Mouse (Mus musculus): ENCODE data around the gene Tm9sf4. TPM values are rescaled to one million over a fixed set of nuclear protein-coding genes. Genes with fewer than 3 reads are reported as not detected.
A peak's percentile ranks its signal among the peaks of the same experiment; 100 is the strongest.

The Tm9sf4 gene
- 71.1 and 99.4 TPM in 2 replicates for polyA plus RNA-seq (2014; fragmentation: Nextera tagmentation; extraction: Ambion mirVana)

- 12% methylated on average over 34 of the region's 34 CpGs for WGBS
- H3K9me3 ChIP-seq (ENCODE audit: control insufficient read depth, low read length), result no peaks in the 10 kb centered on the region
- peak within 1 kb of the TSS; percentile 89 for H3K4me3 ChIP-seq (ENCODE audit: low read length)
- H3K4me1 ChIP-seq (ENCODE audit: control insufficient read depth, insufficient read depth, low read length), result peaks cover 11% of the 10 kb centered on the region
- H3K4me2 ChIP-seq (replicated peaks; ENCODE audit: low read depth, low read length), result peak within 1 kb of the TSS; percentile 73
- peak within 1 kb of the TSS; percentile 95 for H3K27ac ChIP-seq (ENCODE audit: low read depth, low read length)
- peak within 1 kb of the TSS; percentile 87 for H3K9ac ChIP-seq (ENCODE audit: low read depth, low read length)
- H3K36me3 ChIP-seq (ENCODE audit: control insufficient read depth, insufficient read depth, low read length), result peaks cover 4% of the 10 kb centered on the region; the same call in 1 of the 2 replicates
- peak; percentile 91 for ATAC-seq (ENCODE audit: low FRiP score, low TSS enrichment)
- no peaks in the 10 kb centered on the region for H3K27me3 ChIP-seq (ENCODE audit: control insufficient read depth, insufficient read depth, low read length)
Observed at GRCm38 (mm10) chr2:153160844-153161683, at the start of gene Tm9sf4. TSS of gene Tm9sf4 (plus strand) at chr2:153161303.

DNA sequence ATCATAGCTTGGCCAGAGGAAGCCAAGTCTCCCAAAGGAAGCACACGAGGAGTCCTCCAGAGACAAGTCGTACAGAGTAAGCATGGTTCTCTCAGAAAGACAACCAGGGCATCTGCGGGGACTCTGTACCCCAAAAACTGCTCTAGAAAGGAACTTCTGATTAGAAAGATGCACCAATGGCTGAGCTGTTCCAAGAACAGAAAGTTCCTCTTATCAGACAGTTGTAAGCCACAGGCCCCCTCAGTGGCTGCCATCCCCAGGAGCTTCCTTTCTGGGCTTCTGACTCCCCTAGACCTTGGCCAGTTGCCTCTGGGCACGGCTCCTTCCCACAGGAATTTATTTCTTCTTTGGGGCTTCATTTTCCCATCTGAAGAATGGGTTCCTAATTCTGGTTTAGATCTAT lies 45.4 kb upstream of the Tm9sf4 start:
- ATAC-seq (ENCODE audit: low FRiP score, low TSS enrichment), result no peak

GRCm38 (mm10) chr2:153117051-153117486 lies 44.0 kb upstream of the Tm9sf4 start:
- Histone ChIP-seq H3K9ac (ENCODE audit: low read depth, low read length) (no peak overlapping the region), H3K9me3 (ENCODE audit: control insufficient read depth, low read length) (no peaks in the 10 kb centered on the region), H3K27ac (ENCODE audit: low read depth, low read length) (no peak overlapping the region), H3K36me3 (ENCODE audit: control insufficient read depth, insufficient read depth, low read length) (no peaks in the 10 kb centered on the region), H3K27me3 (ENCODE audit: control insufficient read depth, insufficient read depth, low read length) (no peaks in the 10 kb centered on the region), H3K4me3 (ENCODE audit: low read length) (no peak overlapping the region), H3K4me2 (replicated peaks; ENCODE audit: low read depth, low read length) (no peak overlapping the region), H3K4me1 (ENCODE audit: control insufficient read depth, insufficient read depth, low read length) (no peaks in the 10 kb centered on the region)
- no peak for ATAC-seq (ENCODE audit: low FRiP score, low TSS enrichment)
- WGBS, result 84% methylated on average over 7 of the region's 7 CpGs

More for the DNA sequence above, 45.4 kb upstream of the Tm9sf4 start:
- H3K4me3 ChIP-seq (ENCODE audit: low read length), result no peak overlapping the region
- 0 out of 2 replicates have a peak, but pooled peaks cover 1% of the 10 kb centered on the region for H3K27me3 ChIP-seq (ENCODE audit: control insufficient read depth, insufficient read depth, low read length)
- no peaks in the 10 kb centered on the region for H3K4me1 ChIP-seq (ENCODE audit: control insufficient read depth, insufficient read depth, low read length)
- WGBS, result 87% methylated on average over 4 of the region's 4 CpGs
- no peak overlapping the region for H3K4me2 ChIP-seq (replicated peaks; ENCODE audit: low read depth, low read length)
- H3K9me3 ChIP-seq (ENCODE audit: control insufficient read depth, low read length), result no peaks in the 10 kb centered on the region
- H3K27ac ChIP-seq (ENCODE audit: low read depth, low read length), result no peak overlapping the region
- H3K9ac ChIP-seq (ENCODE audit: low read depth, low read length), result no peak overlapping the region
- no peaks in the 10 kb centered on the region for H3K36me3 ChIP-seq (ENCODE audit: control insufficient read depth, insufficient read depth, low read length)

GRCm38 (mm10) chr2:153119488-153119887 lies 41.6 kb upstream of the Tm9sf4 start:
- no peak for ATAC-seq (ENCODE audit: low FRiP score, low TSS enrichment)
- Histone ChIP-seq H3K9ac (ENCODE audit: low read depth, low read length) (no peak overlapping the region), H3K4me3 (ENCODE audit: low read length) (no peak overlapping the region), H3K9me3 (ENCODE audit: control insufficient read depth, low read length) (no peaks in the 10 kb centered on the region), H3K4me1 (ENCODE audit: control insufficient read depth, insufficient read depth, low read length) (no peaks in the 10 kb centered on the region), H3K27me3 (ENCODE audit: control insufficient read depth, insufficient read depth, low read length) (no peaks in the 10 kb centered on the region), H3K4me2 (replicated peaks; ENCODE audit: low read depth, low read length) (no peak overlapping the region), H3K27ac (ENCODE audit: low read depth, low read length) (no peak overlapping the region), H3K36me3 (ENCODE audit: control insufficient read depth, insufficient read depth, low read length) (no peaks in the 10 kb centered on the region)
- WGBS, result 87% methylated on average over 6 of the region's 6 CpGs

GRCm38 (mm10) chr2:153120126-153120525 lies 41.0 kb upstream of the Tm9sf4 start:
- Histone ChIP-seq H3K9ac (ENCODE audit: low read depth, low read length) (no peak overlapping the region), H3K4me1 (ENCODE audit: control insufficient read depth, insufficient read depth, low read length) (no peaks in the 10 kb centered on the region), H3K4me2 (replicated peaks; ENCODE audit: low read depth, low read length) (no peak overlapping the region), H3K27me3 (ENCODE audit: control insufficient read depth, insufficient read depth, low read length) (no peaks in the 10 kb centered on the region), H3K9me3 (ENCODE audit: control insufficient read depth, low read length) (no peaks in the 10 kb centered on the region), H3K27ac (ENCODE audit: low read depth, low read length) (no peak overlapping the region), H3K36me3 (ENCODE audit: control insufficient read depth, insufficient read depth, low read length) (no peaks in the 10 kb centered on the region), H3K4me3 (ENCODE audit: low read length) (no peak overlapping the region)
- no peak for ATAC-seq (ENCODE audit: low FRiP score, low TSS enrichment)
- 70% methylated on average over 8 of the region's 8 CpGs for WGBS

- 75% methylated on average over 8 of the region's 8 CpGs for WGBS
- no peak overlapping the region for H3K9ac ChIP-seq (ENCODE audit: low read depth, low read length)
- H3K27ac ChIP-seq (ENCODE audit: low read depth, low read length), result no peak overlapping the region
- H3K4me2 ChIP-seq (replicated peaks; ENCODE audit: low read depth, low read length), result no peak overlapping the region
- no peaks in the 10 kb centered on the region for H3K9me3 ChIP-seq (ENCODE audit: control insufficient read depth, low read length)
- ATAC-seq (ENCODE audit: low FRiP score, low TSS enrichment), result no peak
- H3K36me3 ChIP-seq (ENCODE audit: control insufficient read depth, insufficient read depth, low read length), result no peaks in the 10 kb centered on the region
- H3K4me3 ChIP-seq (ENCODE audit: low read length), result no peak overlapping the region
- H3K4me1 ChIP-seq (ENCODE audit: control insufficient read depth, insufficient read depth, low read length), result no peaks in the 10 kb centered on the region
- no peaks in the 10 kb centered on the region for H3K27me3 ChIP-seq (ENCODE audit: control insufficient read depth, insufficient read depth, low read length)
Observed at GRCm38 (mm10) chr2:153121821-153122615, 39.1 kb upstream of the Tm9sf4 start.

DNA sequence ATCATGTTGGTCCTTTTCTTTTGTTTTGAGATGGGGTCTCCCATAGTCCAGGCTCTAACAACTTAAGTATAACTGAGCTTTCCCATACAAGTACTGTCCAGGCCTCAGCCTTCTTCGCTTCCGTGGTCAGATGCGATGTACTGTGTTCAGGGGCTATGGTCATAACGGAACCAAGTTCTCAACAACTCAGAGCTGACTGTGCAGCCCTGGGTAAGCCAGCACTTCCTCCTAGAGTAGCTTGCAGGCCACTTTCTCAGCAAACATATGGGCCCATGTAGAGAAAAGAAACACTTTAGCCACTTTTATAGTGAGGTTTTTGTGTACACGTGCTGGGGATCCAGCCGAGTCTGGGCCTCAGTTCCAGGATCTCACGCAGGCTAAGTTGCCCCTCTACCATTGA lies 38.4 kb upstream of the Tm9sf4 start:
- Histone ChIP-seq H3K27me3 (ENCODE audit: control insufficient read depth, insufficient read depth, low read length) (no peaks in the 10 kb centered on the region), H3K4me2 (replicated peaks; ENCODE audit: low read depth, low read length) (no peak overlapping the region), H3K4me3 (ENCODE audit: low read length) (no peak overlapping the region), H3K9ac (ENCODE audit: low read depth, low read length) (no peak overlapping the region), H3K27ac (ENCODE audit: low read depth, low read length) (no peak overlapping the region), H3K9me3 (ENCODE audit: control insufficient read depth, low read length) (no peaks in the 10 kb centered on the region), H3K36me3 (ENCODE audit: control insufficient read depth, insufficient read depth, low read length) (no peaks in the 10 kb centered on the region), H3K4me1 (ENCODE audit: control insufficient read depth, insufficient read depth, low read length) (no peaks in the 10 kb centered on the region)
- WGBS, result 89% methylated on average over 7 of the region's 7 CpGs
- ATAC-seq (ENCODE audit: low FRiP score, low TSS enrichment), result no peak

DNA sequence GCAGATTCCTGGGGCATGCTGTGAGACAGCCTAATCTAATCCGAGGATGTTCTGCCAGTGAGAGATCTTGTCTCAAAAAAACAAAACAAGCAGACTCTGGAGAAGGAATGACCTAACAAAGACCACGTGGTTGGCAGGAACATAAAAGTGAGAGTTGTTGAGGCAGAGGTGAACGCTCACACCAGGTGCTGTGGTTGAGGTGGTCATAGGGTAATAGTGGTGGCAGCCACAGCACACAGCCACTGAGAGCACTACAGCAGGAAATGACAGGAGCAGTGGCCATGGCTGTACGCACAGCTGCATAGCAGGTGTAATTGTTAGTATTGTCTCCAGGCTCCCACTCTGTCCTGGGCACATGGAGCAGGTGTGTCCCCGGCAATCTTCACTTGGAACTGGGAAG lies 35.2 kb upstream of the Tm9sf4 start:
- no peak for ATAC-seq (ENCODE audit: low FRiP score, low TSS enrichment)
- WGBS, result 52% methylated on average over 5 of the region's 5 CpGs
- Histone ChIP-seq H3K4me2 (replicated peaks; ENCODE audit: low read depth, low read length) (no peak overlapping the region), H3K9me3 (ENCODE audit: control insufficient read depth, low read length) (no peaks in the 10 kb centered on the region), H3K4me1 (ENCODE audit: control insufficient read depth, insufficient read depth, low read length) (no peaks in the 10 kb centered on the region), H3K27ac (ENCODE audit: low read depth, low read length) (no peak overlapping the region), H3K36me3 (ENCODE audit: control insufficient read depth, insufficient read depth, low read length) (no peaks in the 10 kb centered on the region), H3K27me3 (ENCODE audit: control insufficient read depth, insufficient read depth, low read length) (no peaks in the 10 kb centered on the region), H3K9ac (ENCODE audit: low read depth, low read length) (no peak overlapping the region), H3K4me3 (ENCODE audit: low read length) (no peak overlapping the region)

DNA sequence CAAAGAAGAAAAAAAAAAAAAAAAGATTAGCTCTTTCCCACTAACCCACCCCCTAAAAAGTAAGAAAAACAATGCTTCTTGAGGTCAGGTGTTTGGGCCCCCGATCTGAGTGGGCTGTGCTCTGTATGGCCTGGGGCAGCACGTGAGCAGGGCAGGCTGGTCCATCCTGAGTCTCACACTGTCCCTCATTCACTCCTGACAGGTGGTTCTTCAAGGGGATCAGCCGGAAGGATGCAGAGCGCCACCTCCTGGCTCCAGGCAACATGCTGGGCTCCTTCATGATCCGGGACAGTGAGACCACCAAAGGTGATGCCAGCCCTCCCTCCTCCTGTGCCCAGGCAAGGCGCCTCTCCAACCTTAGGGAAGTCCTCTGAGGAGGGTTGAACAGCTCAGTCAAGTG lies 30.1 kb upstream of the Tm9sf4 start:
- ATAC-seq (ENCODE audit: low FRiP score, low TSS enrichment), result no peak
- no peak overlapping the region for H3K9ac ChIP-seq (ENCODE audit: low read depth, low read length)
- no peak overlapping the region for H3K4me3 ChIP-seq (ENCODE audit: low read length)
- no peaks in the 10 kb centered on the region for H3K9me3 ChIP-seq (ENCODE audit: control insufficient read depth, low read length)
- no peak overlapping the region for H3K27ac ChIP-seq (ENCODE audit: low read depth, low read length)
- no peaks in the 10 kb centered on the region for H3K27me3 ChIP-seq (ENCODE audit: control insufficient read depth, insufficient read depth, low read length)
- WGBS, result 18% methylated on average over 6 of the region's 6 CpGs
- no peaks in the 10 kb centered on the region for H3K4me1 ChIP-seq (ENCODE audit: control insufficient read depth, insufficient read depth, low read length)
- H3K36me3 ChIP-seq (ENCODE audit: control insufficient read depth, insufficient read depth, low read length), result no peaks in the 10 kb centered on the region
- no peak overlapping the region for H3K4me2 ChIP-seq (replicated peaks; ENCODE audit: low read depth, low read length)
